Mouse (Mus musculus) cerebellum, adult 2 months (tissue): ENCODE measurements around the gene Ccdc86.

Experiments used
- CTCF ChIP-seq: fragments of 200-500 bp; IDR thresholded peaks from 2 replicates; pipeline ENCODE4 v1.5.1; 2011; ENCODE audit warnings: low read depth, mild to moderate bottlenecking, control low read depth, low read length, moderate library complexity, borderline replicate concordance; ENCODE audit not compliant: insufficient read depth
- POLR2A ChIP-seq: fragments of 200-500 bp; IDR thresholded peaks from 2 replicates; pipeline ENCODE4 v1.6.1; 2011; ENCODE audit warnings: low read length, control low read depth, borderline replicate concordance; ENCODE audit not compliant: insufficient read depth

DNA sequence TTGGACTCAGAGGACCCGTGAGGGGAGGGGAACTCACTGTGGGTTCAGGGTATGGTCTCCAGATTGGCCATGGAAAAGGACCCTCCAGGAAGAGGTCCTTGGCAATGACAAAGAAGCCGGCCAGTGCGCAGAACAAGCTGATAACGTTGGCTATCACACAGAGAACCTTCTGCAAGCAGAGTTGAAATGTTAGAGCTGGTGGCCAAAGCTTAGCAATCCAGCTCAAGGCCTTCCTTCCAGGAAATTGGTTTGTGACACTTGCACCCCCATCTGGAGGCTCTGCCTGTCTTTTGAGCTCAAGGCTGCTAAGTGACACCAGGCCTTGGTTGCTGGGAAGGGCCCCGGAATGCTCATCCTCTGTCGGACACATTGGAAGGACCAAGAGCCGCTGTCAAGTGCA lies 16.7 kb upstream of the Ccdc86 start:
- TF ChIP-seq CTCF (no peak), POLR2A (no peak)
